20 mouse cellular contexts compared by ENCODE assay signal in the genomic region with DNA sequence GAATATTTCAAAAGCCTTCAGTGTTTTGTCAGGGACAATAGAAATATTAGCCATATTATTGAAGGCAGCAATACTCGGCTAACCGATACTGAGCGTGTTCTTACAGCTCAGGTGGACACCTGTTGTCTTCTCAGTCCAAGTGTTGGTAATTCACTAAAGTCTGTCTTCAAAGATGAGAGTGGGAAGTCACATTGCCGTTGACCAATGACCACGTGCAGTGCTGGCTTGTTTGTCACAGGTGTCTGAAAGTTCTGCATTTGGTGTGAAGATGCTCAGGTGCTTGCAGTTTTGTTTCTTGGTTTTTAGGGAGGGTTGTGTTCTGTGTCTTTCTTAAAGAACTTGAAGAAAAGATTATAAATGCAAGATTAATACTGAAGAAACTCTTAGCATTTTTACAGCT. TPM values are rescaled to one million over a fixed set of nuclear protein-coding genes. Genes with fewer than 3 reads are reported as not detected.
DNase-seq lines count a peak whose midpoint lies in the region; ATAC-seq and TF ChIP-seq lines count a peak whose summit lies in the region.
"Had no signal": no experiment of that assay in that cellular context is flagged by ENCODE, and none has a peak within 500 bp of the region (broad histone marks: within the 10 kb centered on the region; RNA-seq: fewer than 3 reads in every experiment).

No protein-coding gene starts in this region.

- TF ChIP-seq POLR2A in CH12.LX (IDR thresholded peaks at IDR 0.05; ENCODE audit: low read depth, low read length) = no peak

- ATAC-seq in heart, embryonic 13.5 days (ENCODE audit: extremely low read depth, insufficient number of reproducible peaks, low FRiP score, low TSS enrichment) = no peak
- ATAC-seq in liver, embryonic 12.5 days = no peak
- no peak for ATAC-seq in liver, embryonic 16.5 days (ENCODE audit: low read depth)
- ATAC-seq in megakaryocyte, adult 5-6 weeks (ENCODE audit: poor library complexity, severe bottlenecking) = no peak
- ATAC-seq: forebrain, embryonic 13.5 days had no signal

- no peaks in the 10 kb centered on the region for H3K36me3 ChIP-seq in heart, embryonic 13.5 days
- no peaks in the 10 kb centered on the region for H3K36me3 ChIP-seq in heart, embryonic 10.5 days
- peaks cover 3 to 9% of the 10 kb centered on the region in 2 experiments for H3K36me3 ChIP-seq in CH12.LX (replicated peaks in 1 of 2; ENCODE audit: control insufficient read depth in 1 of 2, insufficient read depth in 1 of 2, low read length in 1 of 2)
- H3K36me3 ChIP-seq in liver, embryonic 12.5 days = peaks cover 34% of the 10 kb centered on the region
- no peaks in the 10 kb centered on the region for H3K36me3 ChIP-seq in liver, embryonic 16.5 days (ENCODE audit: control insufficient read depth, insufficient read depth)
- H3K36me3 ChIP-seq: embryonic facial prominence, embryonic 15.5 days; hindbrain, embryonic 10.5 days; intestine, embryonic 15.5 days had no signal

- H3K4me3 ChIP-seq in heart, embryonic 13.5 days = no peak overlapping the region
- H3K4me3 ChIP-seq in heart, embryonic 10.5 days = no peak overlapping the region
- H3K4me3 ChIP-seq in CH12.LX (replicated peaks in 1 of 3; ENCODE audit: low read depth in 2 of 3, low read length in 2 of 3, poor library complexity in 1 of 3) = no peak overlapping the region
- peak overlapping the region; percentile 29 for H3K4me3 ChIP-seq in liver, embryonic 12.5 days
- peak overlapping the region; percentile 19; the same call in 1 of the 2 replicates for H3K4me3 ChIP-seq in liver, embryonic 16.5 days (ENCODE audit: low read depth, low read length)
- H3K4me3 ChIP-seq: embryonic facial prominence, embryonic 15.5 days; forebrain, embryonic 13.5 days; gastrocnemius, adult 2 months; hindbrain, embryonic 10.5 days; intestine, embryonic 15.5 days had no signal

- no peak overlapping the region for H3K27ac ChIP-seq in heart, embryonic 13.5 days (replicated peaks)
- no peak overlapping the region for H3K27ac ChIP-seq in heart, embryonic 10.5 days
- H3K27ac ChIP-seq in CH12.LX (ENCODE audit: insufficient read depth, low read depth) = peak overlapping the region; percentile 87
- peak overlapping the region; percentile 97 for H3K27ac ChIP-seq in liver, embryonic 12.5 days
- H3K27ac ChIP-seq in liver, embryonic 16.5 days (ENCODE audit: low read length) = peak overlapping the region; percentile 94
- H3K27ac ChIP-seq: embryonic facial prominence, embryonic 15.5 days; forebrain, embryonic 13.5 days; gastrocnemius, adult 2 months; hindbrain, embryonic 10.5 days; hindbrain, embryonic 14.5 days; intestine, embryonic 15.5 days had no signal

- H3K27me3 ChIP-seq in heart, embryonic 13.5 days (replicated peaks) = no peaks in the 10 kb centered on the region
- no peaks in the 10 kb centered on the region for H3K27me3 ChIP-seq in heart, embryonic 10.5 days (ENCODE audit: insufficient read depth, poor library complexity, severe bottlenecking)
- no peaks in the 10 kb centered on the region for H3K27me3 ChIP-seq in CH12.LX (replicated peaks)
- no peaks in the 10 kb centered on the region for H3K27me3 ChIP-seq in liver, embryonic 12.5 days (replicated peaks)
- no peaks in the 10 kb centered on the region for H3K27me3 ChIP-seq in liver, embryonic 16.5 days (ENCODE audit: control insufficient read depth, insufficient read depth, low read depth, low read length)
- H3K27me3 ChIP-seq: embryonic facial prominence, embryonic 15.5 days; forebrain, embryonic 13.5 days; intestine, embryonic 15.5 days had no signal

- dilution Hi-C loops in CH12.LX (cut with MboI; ENCODE audit: extremely low pct_ligation_motif_present, extremely low pct_unique_long_range_greater_than_20kb, low sequenced_read_pairs) = no loop called here

- H3K4me1 ChIP-seq in heart, embryonic 13.5 days = peaks cover 16% of the 10 kb centered on the region
- peaks cover 15% of the 10 kb centered on the region; the same call in 1 of the 2 replicates for H3K4me1 ChIP-seq in heart, embryonic 10.5 days
- peaks cover 15 to 84% of the 10 kb centered on the region in 2 experiments for H3K4me1 ChIP-seq in CH12.LX (ENCODE audit: control insufficient read depth in 1 of 2, insufficient read depth in 2 of 2)
- H3K4me1 ChIP-seq in liver, embryonic 12.5 days = peaks cover 88% of the 10 kb centered on the region
- peaks cover 62% of the 10 kb centered on the region for H3K4me1 ChIP-seq in liver, embryonic 16.5 days (ENCODE audit: control insufficient read depth, low read depth, low read length)
- H3K4me1 ChIP-seq: forebrain, embryonic 13.5 days; hindbrain, embryonic 10.5 days had no signal

- in situ Hi-C loops in CH12.LX (cut with MboI; ENCODE audit: low pct_ligation_motif_present, low pct_unique_long_range_greater_than_20kb, low sequenced_read_pairs) = no loop called here

- TF ChIP-seq CTCF in CH12.LX (conservative IDR thresholded peaks at IDR 0.05 in 1 of 2, IDR thresholded peaks at IDR 0.05 in 1 of 2; ENCODE audit: low read depth in 2 of 2, low read length in 2 of 2) = no peak

- no peaks in the 10 kb centered on the region for H3K9me3 ChIP-seq in heart, embryonic 13.5 days
- no peaks in the 10 kb centered on the region for H3K9me3 ChIP-seq in heart, embryonic 10.5 days
- no peaks in the 10 kb centered on the region for H3K9me3 ChIP-seq in CH12.LX (replicated peaks; ENCODE audit: low read length)
- H3K9me3 ChIP-seq in liver, embryonic 12.5 days (replicated peaks) = no peaks in the 10 kb centered on the region
- no peaks in the 10 kb centered on the region for H3K9me3 ChIP-seq in liver, embryonic 16.5 days (replicated peaks; ENCODE audit: control insufficient read depth, low read length)
- H3K9me3 ChIP-seq: embryonic facial prominence, embryonic 15.5 days; forebrain, embryonic 13.5 days; hindbrain, embryonic 10.5 days; intestine, embryonic 15.5 days had no signal

- H3K4me2 ChIP-seq in heart, embryonic 13.5 days = peak overlapping the region; percentile 18
- peak overlapping the region; percentile 37 for H3K4me2 ChIP-seq in CH12.LX (ENCODE audit: insufficient read depth, low read depth, poor library complexity, severe bottlenecking)
- H3K4me2 ChIP-seq in liver, embryonic 12.5 days = peak overlapping the region; percentile 60
- peak overlapping the region; percentile 57 for H3K4me2 ChIP-seq in liver, embryonic 16.5 days (ENCODE audit: low read depth, low read length)
- H3K4me2 ChIP-seq: embryonic facial prominence, embryonic 15.5 days; forebrain, embryonic 13.5 days; hindbrain, embryonic 14.5 days; intestine, embryonic 15.5 days had no signal

- TF ChIP-seq RAD21 in CH12.LX (IDR thresholded peaks at IDR 0.05; ENCODE audit: low read depth, low read length) = no peak; the same call in 1 of the 2 replicates

- TF ChIP-seq EP300 in CH12.LX (IDR thresholded peaks at IDR 0.05; ENCODE audit: low read length) = peak; percentile 86

- no peak for DNase-seq in heart, embryonic 10.5 days (ENCODE audit: low spot score)
- peak; percentile 48 for DNase-seq in CH12.LX (ENCODE audit: extremely low read depth)
- no peak for DNase-seq in urinary bladder, adult 2 months (ENCODE audit: low spot score)
- DNase-seq: adrenal gland, adult 8-10 months; adrenal gland, postnatal 36 days; B cell, adult 2 months; cerebellum, adult 8-10 months; cerebellum, postnatal 14 days; embryo, embryonic 11 days; gastrocnemius, adult 2 months; gastrocnemius, postnatal 25 days had no signal

- H3K9ac ChIP-seq in heart, embryonic 13.5 days = no peak overlapping the region
- no peak overlapping the region for H3K9ac ChIP-seq in CH12.LX (ENCODE audit: insufficient read depth, low read depth)
- peak overlapping the region; percentile 64 for H3K9ac ChIP-seq in liver, embryonic 12.5 days
- peak overlapping the region; percentile 54 for H3K9ac ChIP-seq in liver, embryonic 16.5 days (ENCODE audit: low read depth, low read length)
- H3K9ac ChIP-seq: embryonic facial prominence, embryonic 15.5 days; forebrain, embryonic 13.5 days; hindbrain, embryonic 14.5 days; intestine, embryonic 15.5 days had no signal

- peaks cover 76% of the 10 kb centered on the region for H3K79me2 ChIP-seq in CH12.LX (replicated peaks; ENCODE audit: control insufficient read depth, extremely low read depth, insufficient read depth, poor library complexity, severe bottlenecking)

- WGBS in heart, embryonic 13.5 days = 74% methylated on average over 5 of the region's 5 CpGs
- 80% methylated on average over 5 of the region's 5 CpGs for WGBS in heart, embryonic 10.5 days
- WGBS in liver, embryonic 12.5 days (ENCODE audit: insufficient replicate concordance) = 36% methylated on average over 5 of the region's 5 CpGs
- 38% methylated on average over 5 of the region's 5 CpGs for WGBS in liver, embryonic 16.5 days (ENCODE audit: insufficient replicate concordance)

TF ChIP-seq in CH12.LX, 34 proteins besides CTCF, POLR2A, EP300 and RAD21 (continues in another document):
- TF ChIP-seq TCF12 (IDR thresholded peaks at IDR 0.05; ENCODE audit: low read depth, low read length) = peak; percentile 94
- peak; percentile 83; the same call in 1 of the 2 replicates for TF ChIP-seq MXI1 (IDR thresholded peaks at IDR 0.05; ENCODE audit: low read depth, low read length)
- peak; percentile 74 for TF ChIP-seq ETS1 (conservative IDR thresholded peaks at IDR 0.05; ENCODE audit: low read depth, low read length)
- TF ChIP-seq USF1 (IDR thresholded peaks at IDR 0.05; ENCODE audit: low read depth, low read length) = peak; percentile 61
- peak; percentile 99 for TF ChIP-seq MAX (IDR thresholded peaks at IDR 0.05; ENCODE audit: low read length)
- TF ChIP-seq BHLHE40 (IDR thresholded peaks at IDR 0.05; ENCODE audit: low read depth, low read length) = peak; percentile 95
- no peak for TF ChIP-seq ZMIZ1 (IDR thresholded peaks at IDR 0.05; ENCODE audit: low read depth, low read length)
- TF ChIP-seq TBP (conservative IDR thresholded peaks at IDR 0.05; ENCODE audit: low read depth, low read length) = no peak
- peak; percentile 49; the same call in 1 of the 2 replicates for TF ChIP-seq E2F4 (IDR thresholded peaks at IDR 0.05; ENCODE audit: insufficient replicate concordance, low read depth, low read length)
- no peak for TF ChIP-seq ZC3H11A (IDR thresholded peaks at IDR 0.05; ENCODE audit: low read depth, low read length)
- TF ChIP-seq JUND (conservative IDR thresholded peaks at IDR 0.05; ENCODE audit: low read depth, low read length) = 0 out of 2 replicates have a peak, but pooled peaks have one; percentile 39

RNA-seq across cellular contexts. Expression of gene Ell2, which starts 27.7 kb away (rescaled TPM):
- polyA plus RNA-seq in heart, embryonic 13.5 days (2015; fragmentation: Nextera tagmentation; extraction: Ambion mirVana) = 4.6 and 4.8 TPM in 2 replicates
- polyA plus RNA-seq in heart, embryonic 10.5 days (2016; fragmentation: Nextera tagmentation; extraction: Ambion mirVana) = 9.6 and 12.5 TPM in 2 replicates
- total RNA-seq in CH12.LX (2012; rRNA removed) (44.4 and 63.4 TPM in 2 replicates), CH12.LX (2014; rRNA removed) (50.9 and 51.3 TPM in 2 replicates)
- polyA plus RNA-seq in CH12.LX (2012; ENCODE audit: insufficient read length, low read depth) = 114 and 123 TPM in 2 replicates
- 59.6 and 66.2 TPM in 2 replicates for polyA plus RNA-seq in liver, embryonic 12.5 days (2016; fragmentation: Nextera tagmentation; extraction: Ambion mirVana)
- 30.3 and 31.2 TPM in 2 replicates for polyA plus RNA-seq in liver, embryonic 16.5 days (2015; fragmentation: Nextera tagmentation; extraction: Ambion mirVana)
- 5.2 and 5.5 TPM in 2 replicates for polyA plus RNA-seq in urinary bladder, adult 2 months (2012; rRNA removed)
- total RNA-seq in megakaryocyte, adult 5-6 weeks (2015) = 12.2 and 13.8 TPM in 2 replicates
- 7.7 and 7.9 TPM in 2 replicates for total RNA-seq in megakaryocyte, adult 5-6 weeks (2017)

Comparison
In these comparisons a context has a peak if more than half of its experiments do, and no peak if none do; other contexts are left out.
1. H3K27ac ChIP-seq: peak in CH12.LX (single experiment), liver, embryonic 12.5 days (single experiment) and liver, embryonic 16.5 days (single experiment); none in heart, embryonic 13.5 days (single experiment) and heart, embryonic 10.5 days (single experiment).
2. H3K4me3 ChIP-seq: peak in liver, embryonic 12.5 days (single experiment) and liver, embryonic 16.5 days (single experiment); none in heart, embryonic 13.5 days (single experiment), heart, embryonic 10.5 days (single experiment) and CH12.LX (0 of 3).
3. H3K9ac ChIP-seq: peak in liver, embryonic 12.5 days (single experiment) and liver, embryonic 16.5 days (single experiment); none in heart, embryonic 13.5 days (single experiment) and CH12.LX (single experiment).
4. Peak in every context shown above with its lines, with median percentiles within 50 percentile points of each other: H3K4me2 ChIP-seq.